Mouse (Mus musculus) fibroblast of lung, adult 2 months (primary cell): ENCODE results near the gene Ndufa12.

Experiments used
- DNase-seq: peaks from one replicate; pipeline ENCODE4 v3.0.0-alpha.2; 2011; ENCODE audit warnings: low read depth

The Ndufa12 gene

GRCm38 (mm10) chr10:94198482-94199405 is at the start of gene Ndufa12:
Ndufa12 (plus strand) TSS chr10:94198720.
- DNase-seq, result peak; percentile 81

- no peak for DNase-seq
Observed at GRCm38 (mm10) chr10:94151488-94151887, 47.0 kb upstream of the Ndufa12 start.

- no peak for DNase-seq
Observed at GRCm38 (mm10) chr10:94153841-94154240, 44.7 kb upstream of the Ndufa12 start.

- DNase-seq, result no peak
Observed at GRCm38 (mm10) chr10:94158962-94159361, 39.6 kb upstream of the Ndufa12 start.

- DNase-seq, result no peak
Observed at GRCm38 (mm10) chr10:94159406-94159805, 39.1 kb upstream of the Ndufa12 start.

- no peak for DNase-seq
Observed at GRCm38 (mm10) chr10:94161051-94161765, 37.3 kb upstream of the Ndufa12 start.

GRCm38 (mm10) chr10:94162031-94162430 is 36.5 kb upstream of the Ndufa12 start:
- DNase-seq, result no peak

GRCm38 (mm10) chr10:94164104-94164845 is 34.2 kb upstream of the Ndufa12 start:
- DNase-seq, result no peak

GRCm38 (mm10) chr10:94165426-94165825 is 33.1 kb upstream of the Ndufa12 start:
- DNase-seq, result no peak

- DNase-seq, result no peak
Observed at GRCm38 (mm10) chr10:94167051-94167750, 31.3 kb upstream of the Ndufa12 start.

- DNase-seq, result peak; percentile 43
Observed at GRCm38 (mm10) chr10:94171440-94172130, 26.9 kb upstream of the Ndufa12 start.

GRCm38 (mm10) chr10:94172137-94172536 is 26.4 kb upstream of the Ndufa12 start:
- DNase-seq, result no peak

GRCm38 (mm10) chr10:94172706-94173105 is 25.8 kb upstream of the Ndufa12 start:
- no peak for DNase-seq

GRCm38 (mm10) chr10:94174652-94175051 is 23.9 kb upstream of the Ndufa12 start:
- DNase-seq, result no peak

- DNase-seq, result no peak
Observed at GRCm38 (mm10) chr10:94183199-94183598, 15.3 kb upstream of the Ndufa12 start.

- DNase-seq, result no peak
Observed at GRCm38 (mm10) chr10:94204973-94205372, 6.5 kb downstream of the Ndufa12 start.

GRCm38 (mm10) chr10:94210718-94211618 is 12.4 kb downstream of the Ndufa12 start:
- no peak for DNase-seq

- no peak for DNase-seq
Observed at GRCm38 (mm10) chr10:94211725-94212124, 13.2 kb downstream of the Ndufa12 start.

- no peak for DNase-seq
Observed at GRCm38 (mm10) chr10:94225026-94225750, 26.7 kb downstream of the Ndufa12 start.
